Mouse (Mus musculus): ENCODE measurements around the gene Fads1. TPM values are rescaled to one million over a fixed set of nuclear protein-coding genes. Genes with fewer than 3 reads are reported as not detected.
A peak's percentile ranks its signal among the peaks of the same experiment; 100 is the strongest.

Fads1 gene
- polyA plus RNA-seq, 1 experiment: 20.4 TPM

- DNase-seq (ENCODE audit: low read depth, low spot score): peak; percentile 74
- WGBS: under 1% methylated on average over 40 of the region's 40 CpGs
Measured at GRCm38 (mm10) chr19:10203848-10204615, 21.3 kb downstream of the Fads1 start, which contains the start of the genes Tmem258 and Fen1. TSS of gene Tmem258 (plus strand) at chr19:10204014. TSS of gene Fen1 (minus strand) at chr19:10204169.

- DNase-seq (ENCODE audit: low read depth, low spot score): no peak
- WGBS: 1% methylated on average over 5 of the region's 5 CpGs
Measured at GRCm38 (mm10) chr19:10204616-10205001, 21.9 kb downstream of the Fads1 start.

GRCm38 (mm10) chr19:10205051-10205450 is 22.4 kb downstream of the Fads1 start:
- 38% methylated on average over 6 of the region's 6 CpGs for WGBS
- DNase-seq (ENCODE audit: low read depth, low spot score): no peak

- 76% methylated on average over 3 of the region's 3 CpGs for WGBS
- DNase-seq (ENCODE audit: low read depth, low spot score): no peak
Measured at GRCm38 (mm10) chr19:10208851-10209250, 26.2 kb downstream of the Fads1 start.

- 76% methylated on average over 4 of the region's 4 CpGs for WGBS
- no peak for DNase-seq (ENCODE audit: low read depth, low spot score)
Measured at GRCm38 (mm10) chr19:10210885-10211284, 28.2 kb downstream of the Fads1 start.

GRCm38 (mm10) chr19:10213796-10214471 is 31.2 kb downstream of the Fads1 start:
- DNase-seq (ENCODE audit: low read depth, low spot score): no peak
- 85% methylated on average over 10 of the region's 10 CpGs for WGBS

GRCm38 (mm10) chr19:10216101-10216500 is 33.4 kb downstream of the Fads1 start:
- DNase-seq (ENCODE audit: low read depth, low spot score): no peak
- 64% methylated on average over 8 of the region's 8 CpGs for WGBS

- 33% methylated on average over 3 of the region's 3 CpGs for WGBS
- no peak for DNase-seq (ENCODE audit: low read depth, low spot score)
Measured at GRCm38 (mm10) chr19:10219108-10219507, 36.4 kb downstream of the Fads1 start.

- WGBS: 65% methylated on average over 6 of the region's 6 CpGs
- DNase-seq (ENCODE audit: low read depth, low spot score): no peak
Measured at GRCm38 (mm10) chr19:10219593-10219992, 36.9 kb downstream of the Fads1 start.

GRCm38 (mm10) chr19:10221585-10221984 is 38.9 kb downstream of the Fads1 start:
- DNase-seq (ENCODE audit: low read depth, low spot score): no peak
- WGBS: 59% methylated on average over 4 of the region's 4 CpGs

GRCm38 (mm10) chr19:10222656-10223055 is 40.0 kb downstream of the Fads1 start:
- WGBS: 25% methylated on average over 8 of the region's 8 CpGs
- DNase-seq (ENCODE audit: low read depth, low spot score): no peak

- 70% methylated on average over 4 of the region's 4 CpGs for WGBS
- no peak for DNase-seq (ENCODE audit: low read depth, low spot score)
Measured at GRCm38 (mm10) chr19:10223561-10223960, 40.9 kb downstream of the Fads1 start.

- WGBS: 26% methylated on average over 26 of the region's 26 CpGs
- no peak for DNase-seq (ENCODE audit: low read depth, low spot score)
Measured at GRCm38 (mm10) chr19:10224637-10225453, 42.2 kb downstream of the Fads1 start.

- WGBS: 34% methylated on average over 4 of the region's 4 CpGs
- DNase-seq (ENCODE audit: low read depth, low spot score): no peak
Measured at GRCm38 (mm10) chr19:10225767-10226166, 43.1 kb downstream of the Fads1 start.

GRCm38 (mm10) chr19:10231016-10231415 is 48.3 kb downstream of the Fads1 start:
- DNase-seq (ENCODE audit: low read depth, low spot score): no peak
- WGBS: 42% methylated on average over 7 of the region's 7 CpGs

- no peak for DNase-seq (ENCODE audit: low read depth, low spot score)
- 50% methylated on average over 5 of the region's 5 CpGs for WGBS
Measured at GRCm38 (mm10) chr19:10231871-10232270, 49.2 kb downstream of the Fads1 start.

- DNase-seq (ENCODE audit: low read depth, low spot score): no peak
- 62% methylated on average over 9 of the region's 9 CpGs for WGBS
Measured at GRCm38 (mm10) chr19:10232327-10233017, 49.8 kb downstream of the Fads1 start.

GRCm38 (mm10) chr19:10235784-10236565 is 53.3 kb downstream of the Fads1 start:
- DNase-seq (ENCODE audit: low read depth, low spot score): no peak
- WGBS: 64% methylated on average over 9 of the region's 9 CpGs

- DNase-seq (ENCODE audit: low read depth, low spot score): no peak
- WGBS: 66% methylated on average over 3 of the region's 3 CpGs
Measured at GRCm38 (mm10) chr19:10238477-10238876, 55.8 kb downstream of the Fads1 start.

All from large intestine, adult 2 months (tissue).